Mouse (Mus musculus) C3H10T1/2 (cell line): ENCODE measurements around the gene Tcl1b4. TPM values are rescaled to one million over a fixed set of nuclear protein-coding genes. Genes with fewer than 3 reads are reported as not detected.

ENCODE experiments used
- polyA plus RNA-seq, 2 experiments: library from polyadenylated mRNA; unstranded; fragments of >200 nt; fragmentation: generic; extraction: Trizol; gene quantifications; one replicate each; pipeline ENCODE4 v1.2.1; 2012; ENCODE audit warnings: missing spikeins in 2 of 2

Tcl1b4 gene
- polyA plus RNA-seq, result not detected

GRCm38 (mm10) chr12:105201657-105202056 lies at the start of gene Tcl1b4:
Gene Tcl1b4 (plus strand): TSS chr12:105201957.

GRCm38 (mm10) chr12:105159390-105159789 lies 42.4 kb upstream of the Tcl1b4 start, which contains the start of gene Tcl1b1:
Gene Tcl1b1 (plus strand): TSS chr12:105159690.

GRCm38 (mm10) chr12:105176044-105176443 lies 25.7 kb upstream of the Tcl1b4 start, which contains the start of gene Tcl1b5:
Gene Tcl1b5 (plus strand): TSS chr12:105176344.

GRCm38 (mm10) chr12:105190743-105191142 lies 11.0 kb upstream of the Tcl1b4 start, which contains the start of gene Tcl1b3:
Gene Tcl1b3 (plus strand): TSS chr12:105191043.

GRCm38 (mm10) chr12:105222601-105223319 lies 21.0 kb downstream of the Tcl1b4 start, which contains the start of gene Tcl1:
Gene Tcl1 (minus strand): TSS chr12:105222793.

Other genes starting within 250 kb of the Tcl1b4 start
- 10 to 100 TPM in 1 of 2 experiments, 1 to 10 TPM in 1; 4.9 to 12.5 TPM for gene Syne3, start 192.1 kb upstream of the Tcl1b4 start, polyA plus RNA-seq
- gene Glrx5, start 169.3 kb upstream of the Tcl1b4 start, polyA plus RNA-seq, result 100 to 1,000 TPM in 1 of 2 experiments, 10 to 100 TPM in 1; 54.7 to 131 TPM
- gene Tcl1b2, start 55.9 kb upstream of the Tcl1b4 start, polyA plus RNA-seq, result not detected
- not detected for gene Tcl1b1, start 42.3 kb upstream of the Tcl1b4 start, polyA plus RNA-seq
- gene Tcl1b5, start 25.6 kb upstream of the Tcl1b4 start, polyA plus RNA-seq, result not detected
- not detected for gene Tcl1b3, start 10.9 kb upstream of the Tcl1b4 start, polyA plus RNA-seq
- gene Tcl1, start 20.8 kb downstream of the Tcl1b4 start, polyA plus RNA-seq, result not detected
- gene Tunar, start 131.9 kb downstream of the Tcl1b4 start, polyA plus RNA-seq, result not detected